Mouse (Mus musculus) layer of hippocampus, adult 11-12 months (tissue): ENCODE measurements around the gene Cldn1.

Experiments
- DNase-seq: peaks from one replicate; pipeline ENCODE4 v3.0.0; 2022; ENCODE audit warnings: low spot score

The Cldn1 gene

DNA sequence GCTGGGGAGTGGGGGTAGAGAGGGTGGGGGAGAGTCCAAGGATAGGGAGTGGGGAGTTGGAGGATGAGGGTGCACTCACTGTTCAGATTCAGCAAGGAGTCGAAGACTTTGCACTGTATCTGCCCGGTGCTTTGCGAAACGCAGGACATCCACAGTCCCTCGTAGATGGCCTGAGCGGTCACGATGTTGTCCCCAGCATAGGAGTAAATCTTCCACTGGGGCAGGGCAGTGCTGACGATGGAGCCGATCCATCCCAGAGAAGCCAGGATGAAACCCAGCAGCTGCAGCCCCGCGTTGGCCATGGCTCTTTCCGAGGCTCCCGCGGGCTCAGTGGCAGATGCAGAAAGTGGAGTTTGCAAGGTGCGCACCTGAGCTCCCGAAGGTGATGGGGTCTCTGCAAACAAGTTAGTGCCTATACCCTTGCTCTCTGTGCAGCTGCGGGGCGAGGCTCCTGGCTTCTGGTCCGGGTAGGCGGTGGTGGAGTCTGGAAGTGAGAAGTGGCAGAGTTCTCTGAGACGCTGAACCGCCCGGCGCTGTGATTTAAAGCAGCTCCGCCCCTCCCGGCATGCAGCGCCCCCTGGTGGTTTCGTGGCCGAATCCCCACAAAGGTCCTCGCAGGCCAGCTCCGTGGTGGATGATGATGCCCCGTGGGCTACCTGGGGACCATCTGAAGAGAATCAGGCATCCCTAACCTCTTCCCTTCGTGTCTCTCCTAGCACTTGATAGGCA lies at the start of gene Cldn1:
Gene Cldn1 (minus strand): TSS at position 517 of the 729 bp plus-strand sequence.
- DNase-seq: peak; percentile 81

GRCm38 (mm10) chr16:26418616-26419015 lies 47.0 kb upstream of the Cldn1 start:
- peak; percentile 13 for DNase-seq

DNA sequence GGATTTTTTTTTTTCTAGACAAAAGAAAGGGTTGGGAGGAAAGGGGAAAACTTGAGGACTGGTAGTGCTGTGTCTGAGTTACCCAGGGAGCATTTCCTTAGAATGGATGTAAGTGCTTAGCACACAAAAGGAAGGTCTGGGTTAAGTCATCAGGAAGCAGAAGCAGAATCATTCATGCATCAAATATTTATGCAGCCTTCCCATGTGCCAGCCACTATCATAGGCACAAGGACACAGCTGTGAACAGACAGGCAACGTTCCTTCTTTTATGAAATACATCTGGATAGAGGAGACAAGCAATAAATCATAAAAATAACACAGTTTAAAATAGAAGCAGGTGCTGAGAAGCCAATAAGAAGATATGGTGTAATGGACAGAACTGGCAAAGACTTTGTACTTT lies 32.4 kb upstream of the Cldn1 start:
- DNase-seq: no peak

- DNase-seq: no peak
Observed at GRCm38 (mm10) chr16:26400971-26401370, 29.3 kb upstream of the Cldn1 start.

- DNase-seq: no peak
Observed at GRCm38 (mm10) chr16:26400549-26400948, 28.9 kb upstream of the Cldn1 start.

- no peak for DNase-seq
Observed at GRCm38 (mm10) chr16:26390936-26391335, 19.3 kb upstream of the Cldn1 start.

- DNase-seq: no peak
Observed at GRCm38 (mm10) chr16:26386159-26386558, 14.5 kb upstream of the Cldn1 start.

- DNase-seq: no peak
Observed at GRCm38 (mm10) chr16:26384112-26384649, 12.5 kb upstream of the Cldn1 start.

DNA sequence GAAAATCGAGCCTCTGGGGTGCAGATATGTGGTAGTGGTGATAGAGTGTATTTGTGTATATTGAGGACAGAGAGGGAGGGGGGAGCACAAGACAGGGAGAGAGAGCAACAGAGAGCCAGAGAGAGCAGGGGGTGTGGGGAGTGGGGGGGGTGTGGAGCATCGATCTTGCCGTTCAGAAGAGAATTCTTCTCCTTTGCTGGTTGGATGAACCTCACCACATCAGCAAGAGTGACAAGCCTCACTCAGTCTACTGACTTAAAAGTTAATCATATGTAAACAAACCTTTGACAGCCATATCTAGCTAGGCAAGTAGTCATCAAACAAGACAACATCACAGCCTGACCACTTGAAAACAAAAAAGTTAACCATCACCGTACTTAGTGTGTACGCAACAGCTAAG lies 5.5 kb upstream of the Cldn1 start:
- no peak for DNase-seq

DNA sequence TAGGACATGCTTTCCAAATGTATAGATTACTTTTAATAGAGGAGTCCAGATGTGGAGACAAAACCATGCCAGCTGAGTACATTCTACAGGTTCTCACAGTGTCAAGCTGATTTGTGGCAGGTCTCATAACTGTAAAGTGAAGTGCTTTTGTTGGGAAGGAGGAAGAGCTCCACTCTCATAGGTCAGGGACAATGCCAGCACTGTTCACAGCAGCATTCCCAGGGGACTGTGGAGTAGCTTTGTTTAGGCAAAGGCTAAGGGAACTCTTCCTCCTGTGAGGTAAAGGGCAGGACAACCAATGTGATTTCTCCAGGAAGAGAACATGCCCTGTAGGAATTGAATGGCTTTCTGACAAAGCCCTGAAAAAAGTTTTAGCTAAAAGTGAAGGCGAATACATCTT lies 1.5 kb downstream of the Cldn1 start:
- no peak for DNase-seq

DNA sequence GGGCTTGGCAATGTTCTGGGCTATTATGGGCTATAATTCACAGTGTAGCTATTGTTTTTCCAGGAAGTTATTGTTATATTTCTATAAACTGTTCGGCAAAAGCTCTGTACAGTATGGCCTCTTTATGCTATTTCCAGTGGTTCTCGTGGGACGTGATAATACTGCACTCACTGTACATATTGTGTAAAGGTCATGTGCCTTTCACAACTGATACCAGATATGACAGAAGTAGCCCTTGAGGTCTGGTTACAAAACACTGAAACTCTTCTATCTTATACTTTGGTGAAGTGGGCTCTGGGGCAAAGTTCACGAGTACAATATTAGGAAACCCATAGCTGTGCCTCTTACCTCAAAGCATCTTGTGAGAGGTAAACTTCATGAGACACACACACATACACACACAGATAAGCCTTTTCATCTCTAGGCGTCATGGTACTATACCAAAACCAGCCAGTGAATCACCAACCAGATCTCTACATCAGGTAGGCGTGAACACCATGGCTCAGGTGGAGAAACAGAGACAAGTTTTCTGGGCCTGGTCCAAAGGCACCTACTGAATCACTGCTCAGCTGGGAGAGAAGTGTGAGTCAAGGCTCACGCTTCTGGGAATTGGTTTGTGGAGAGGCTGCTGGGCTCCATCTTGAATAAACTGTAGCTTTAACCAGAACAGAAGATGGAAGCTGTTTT lies 2.5 kb downstream of the Cldn1 start:
- DNase-seq: no peak

GRCm38 (mm10) chr16:26368121-26368520 lies 3.5 kb downstream of the Cldn1 start:
- no peak for DNase-seq

- no peak for DNase-seq
Observed at GRCm38 (mm10) chr16:26360694-26361093, 10.9 kb downstream of the Cldn1 start.

DNA sequence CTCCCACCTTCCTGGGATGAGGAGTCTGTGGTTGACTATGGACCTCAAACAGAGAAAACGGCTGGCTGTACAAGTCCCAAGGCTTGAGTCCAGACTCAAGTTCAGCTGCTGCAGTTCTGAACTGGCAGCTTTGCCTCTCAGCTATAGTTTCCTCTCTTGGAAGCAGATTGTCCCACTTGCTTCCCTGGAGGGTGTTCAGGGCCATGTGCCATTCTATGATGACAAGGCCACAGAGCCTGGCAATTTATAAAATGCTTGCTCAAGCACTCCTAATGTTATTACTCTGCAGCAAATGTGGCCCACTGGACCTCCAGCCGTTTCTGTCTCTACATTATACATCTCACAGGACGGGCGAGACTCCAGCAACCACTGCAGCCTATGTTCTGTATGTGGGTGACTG lies 12.0 kb downstream of the Cldn1 start:
- DNase-seq: no peak

DNA sequence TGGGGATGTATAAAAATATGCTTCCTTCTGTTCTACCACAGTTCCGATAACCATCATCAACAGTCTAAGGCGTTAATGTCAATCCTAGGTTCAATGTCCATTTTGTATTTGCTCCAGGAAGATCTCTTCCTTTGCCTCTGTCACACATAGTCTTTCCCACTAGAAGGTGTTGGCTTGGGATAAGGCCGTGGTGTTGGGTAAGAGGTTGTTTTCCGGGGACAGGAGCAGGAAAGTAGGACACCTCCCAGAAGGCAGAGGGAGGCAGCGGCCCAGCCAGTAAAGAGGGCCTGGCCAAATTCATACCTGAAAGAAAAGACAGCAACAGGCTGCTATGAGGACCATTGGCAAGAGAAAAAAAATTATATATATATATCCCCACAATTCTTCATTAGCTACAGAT lies 12.7 kb downstream of the Cldn1 start:
- no peak for DNase-seq

- DNase-seq: no peak
Observed at GRCm38 (mm10) chr16:26357863-26358780, 13.5 kb downstream of the Cldn1 start.

DNA sequence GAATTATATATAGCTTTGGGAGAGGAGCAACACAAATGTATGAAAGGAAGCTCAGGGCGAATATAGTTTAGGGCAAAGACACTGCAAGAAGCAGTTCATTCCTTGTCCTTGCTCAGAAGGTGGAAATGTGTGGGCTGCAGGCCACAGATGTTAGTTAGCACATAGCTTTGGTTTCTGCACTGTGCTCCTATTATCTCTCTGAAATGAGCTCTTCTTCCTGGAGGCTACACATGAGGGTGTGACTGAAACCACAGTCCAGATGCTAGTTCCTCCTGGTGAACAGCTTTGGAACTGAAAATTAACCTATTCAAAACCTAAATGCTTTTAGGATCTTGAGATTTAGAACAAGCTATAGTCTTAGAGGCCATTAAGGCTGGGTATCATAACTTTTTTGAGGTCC lies 16.1 kb downstream of the Cldn1 start:
- no peak for DNase-seq

- DNase-seq: no peak
Observed at GRCm38 (mm10) chr16:26350786-26351185, 20.9 kb downstream of the Cldn1 start.

GRCm38 (mm10) chr16:26348809-26349208 lies 22.8 kb downstream of the Cldn1 start:
- no peak for DNase-seq

DNA sequence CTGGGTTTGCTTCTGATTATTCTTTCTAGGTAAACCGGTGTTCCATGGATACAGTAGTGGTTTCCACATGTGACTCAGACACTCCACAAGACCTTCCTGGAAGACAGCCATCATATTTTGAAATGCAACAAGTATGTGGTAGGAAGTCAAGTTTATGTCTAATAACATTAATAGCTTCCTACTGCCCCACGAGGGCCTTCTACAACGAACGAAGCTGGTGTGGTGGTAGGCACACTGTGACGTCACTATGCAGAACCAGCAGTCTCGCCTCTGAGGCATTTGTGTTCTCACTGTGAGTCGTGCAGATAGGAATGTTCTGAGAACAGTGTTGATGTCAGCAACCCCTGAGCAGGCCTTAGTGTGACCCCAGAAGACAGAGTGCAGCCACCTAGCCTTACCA lies 55.4 kb downstream of the Cldn1 start:
- no peak for DNase-seq

DNA sequence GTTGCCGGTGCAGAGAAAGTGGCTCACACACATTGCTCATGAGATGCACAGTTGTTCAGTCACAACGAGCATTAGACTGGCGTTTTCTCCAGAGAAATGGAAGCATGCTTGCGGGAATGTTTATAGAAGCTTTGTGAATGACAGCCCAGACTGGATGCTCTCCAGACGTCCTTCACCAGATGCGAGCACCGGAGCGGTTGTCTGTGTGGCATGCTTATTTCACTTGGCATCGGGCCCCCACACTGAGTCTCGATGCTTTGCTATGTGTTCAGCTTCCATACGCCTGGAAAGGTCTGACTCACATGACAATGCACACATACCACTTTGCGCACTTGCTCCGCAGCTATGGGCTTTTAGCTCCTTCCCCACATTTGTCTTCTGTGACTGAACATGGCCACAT lies 56.8 kb downstream of the Cldn1 start:
- DNase-seq: peak; percentile 26

DNA sequence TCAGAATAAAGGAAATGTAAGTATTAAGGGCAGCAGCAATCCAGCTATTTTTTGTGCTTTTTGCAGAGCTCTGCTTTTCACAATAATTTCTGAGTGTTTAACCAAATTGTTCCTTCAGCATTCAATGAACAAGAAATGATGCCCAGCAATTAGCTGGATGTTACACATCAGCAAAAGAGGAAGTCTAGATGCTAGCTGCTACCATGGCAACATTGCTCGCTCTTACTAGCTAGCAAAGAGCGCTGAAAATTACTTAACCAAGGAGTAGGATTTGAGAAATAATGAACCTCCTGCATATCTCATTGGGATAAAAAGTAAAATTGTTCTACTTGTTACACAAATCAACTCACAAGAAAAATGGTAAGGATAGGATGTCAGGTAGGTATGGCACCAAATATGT lies 62.2 kb downstream of the Cldn1 start:
- no peak for DNase-seq
